Mouse (Mus musculus) MEL (cell line): ENCODE results near the gene Peg10. TPM values are rescaled to one million over a fixed set of nuclear protein-coding genes. Genes with fewer than 3 reads are reported as not detected.

ENCODE experiments used
- DNase-seq: peaks from one replicate; pipeline ENCODE4 v3.0.0; 2011; ENCODE audit warnings: low read depth, low spot score
- H3K27ac ChIP-seq: 2 replicates; pipeline ENCODE4 v1.5.1; 2012; ENCODE audit warnings: low read depth, mild to moderate bottlenecking, control low read depth, low read length, moderate library complexity; ENCODE audit not compliant: control insufficient read depth
- H3K27me3 ChIP-seq, 2 experiments: fragments of 150-350 bp in 1 of 2; sonication (generic) in 1 of 2; 2 replicates each; pipeline ENCODE4 v1.6.1; 2012; ENCODE audit warnings: low read length in 2 of 2, mild to moderate bottlenecking in 2 of 2, improper control_type of control experiment in 1 of 2, moderate library complexity in 1 of 2; ENCODE audit not compliant: insufficient read depth in 2 of 2, control insufficient read depth in 1 of 2
- H3K36me3 ChIP-seq, 2 experiments: 2 replicates each; pipeline ENCODE4 v1.6.1; 2012 to 2014; ENCODE audit warnings: low read length in 2 of 2, improper control_type of control experiment in 1 of 2, inconsistent platforms in 1 of 2, mild to moderate bottlenecking in 1 of 2; ENCODE audit not compliant: insufficient read depth in 2 of 2, control insufficient read depth in 1 of 2
- H3K4me1 ChIP-seq, 2 experiments: fragments of 150-350 bp in 1 of 2; sonication (generic) in 1 of 2; 2 replicates each; pipeline ENCODE4 v1.6.1; 2012; ENCODE audit warnings: low read length in 2 of 2, improper control_type of control experiment in 1 of 2, mild to moderate bottlenecking in 1 of 2; ENCODE audit not compliant: insufficient read depth in 2 of 2, control insufficient read depth in 1 of 2
- H3K4me3 ChIP-seq, 2 experiments: fragments of 150-350 bp in 1 of 2; sonication (generic) in 1 of 2; 2 replicates each; pipeline ENCODE4 v1.5.1; 2012; ENCODE audit warnings: low read depth in 2 of 2, low read length in 2 of 2, mild to moderate bottlenecking in 2 of 2, moderate library complexity in 2 of 2, control low read depth in 1 of 2, improper control_type of control experiment in 1 of 2; ENCODE audit not compliant: control insufficient read depth in 1 of 2, insufficient read depth in 1 of 2
- H3K79me2 ChIP-seq: 2 replicates; pipeline ENCODE4 v1.6.1; 2012; ENCODE audit warnings: mild to moderate bottlenecking, low read length, moderate library complexity; ENCODE audit not compliant: control insufficient read depth, poor library complexity, insufficient read depth
- H3K9ac ChIP-seq: 2 replicates; pipeline ENCODE4 v1.6.1; 2012; ENCODE audit warnings: low read depth, mild to moderate bottlenecking, control low read depth, low read length, moderate library complexity; ENCODE audit not compliant: control insufficient read depth, poor library complexity, severe bottlenecking
- H3K9me3 ChIP-seq: fragments of 150-350 bp; sonication (generic); replicated peaks from 2 replicates; pipeline ENCODE4 v1.6.1; 2012; ENCODE audit warnings: mild to moderate bottlenecking, low read length, improper control_type of control experiment, moderate library complexity; ENCODE audit not compliant: insufficient read depth
- BHLHE40 ChIP-seq: IDR thresholded peaks from 2 replicates; pipeline ENCODE4 v1.6.1; 2012; ENCODE audit warnings: low read depth, mild to moderate bottlenecking, inconsistent platforms, low read length, improper control_type of control experiment, borderline replicate concordance
- CHD1 ChIP-seq: IDR thresholded peaks from 2 replicates; pipeline ENCODE4 v1.6.1; 2012; ENCODE audit warnings: low read depth, mild to moderate bottlenecking, inconsistent platforms, low read length, improper control_type of control experiment
- E2F4 ChIP-seq: IDR thresholded peaks from 2 replicates; pipeline ENCODE4 v1.6.1; 2011; ENCODE audit warnings: low read depth, low read length, improper control_type of control experiment, borderline replicate concordance
- ELF1 ChIP-seq: IDR thresholded peaks from 2 replicates; pipeline ENCODE4 v1.6.1; 2014; ENCODE audit warnings: low read depth, mild to moderate bottlenecking, inconsistent platforms, low read length, improper control_type of control experiment, moderate library complexity
- EP300 ChIP-seq, 2 experiments: IDR thresholded peaks; 2 replicates each; pipeline ENCODE4 v1.6.1; 2011; ENCODE audit warnings: improper control_type of control experiment in 2 of 2, low read length in 2 of 2, low read depth in 1 of 2, mild to moderate bottlenecking in 1 of 2
- GABPA ChIP-seq: IDR thresholded peaks from 2 replicates; pipeline ENCODE4 v1.6.1; 2012; ENCODE audit warnings: low read depth, mild to moderate bottlenecking, inconsistent platforms, low read length, improper control_type of control experiment, moderate library complexity
- JUND ChIP-seq: IDR thresholded peaks from 2 replicates; pipeline ENCODE4 v1.6.1; 2011; ENCODE audit warnings: low read depth, mild to moderate bottlenecking, improper control_type of control experiment, low read length
- KAT2A ChIP-seq: conservative IDR thresholded peaks from 2 replicates; pipeline ENCODE4 v1.6.1; 2012; ENCODE audit warnings: low read depth, low read length, improper control_type of control experiment, inconsistent platforms
- MAZ ChIP-seq: IDR thresholded peaks from 2 replicates; pipeline ENCODE4 v1.6.1; 2012; ENCODE audit warnings: low read depth, mild to moderate bottlenecking, inconsistent platforms, low read length, improper control_type of control experiment
- MEF2A ChIP-seq: IDR thresholded peaks from 2 replicates; pipeline ENCODE4 v1.6.1; 2014; ENCODE audit warnings: low read depth, mild to moderate bottlenecking, inconsistent platforms, low read length, improper control_type of control experiment; ENCODE audit not compliant: poor library complexity, insufficient replicate concordance, severe bottlenecking; ENCODE audit errors: extremely low read depth
- MXI1 ChIP-seq: IDR thresholded peaks from 2 replicates; pipeline ENCODE4 v1.6.1; 2011; ENCODE audit warnings: mild to moderate bottlenecking, low read depth, low read length, improper control_type of control experiment
- MYB ChIP-seq: IDR thresholded peaks from 2 replicates; pipeline ENCODE4 v1.6.1; 2011; ENCODE audit warnings: mild to moderate bottlenecking, low read depth, low read length, improper control_type of control experiment
- NELFE ChIP-seq: IDR thresholded peaks from 2 replicates; pipeline ENCODE4 v1.6.1; 2011; ENCODE audit warnings: low read depth, low read length, improper control_type of control experiment
- POLR2A ChIP-seq, 2 experiments: IDR thresholded peaks; 2 replicates each; pipeline ENCODE4 v1.6.1; 2011 to 2012; ENCODE audit warnings: low read length in 2 of 2, mild to moderate bottlenecking in 2 of 2, control low read depth in 1 of 2, improper control_type of control experiment in 1 of 2, low read depth in 1 of 2, moderate library complexity in 1 of 2; ENCODE audit not compliant: control insufficient read depth in 1 of 2, insufficient read depth in 1 of 2, poor library complexity in 1 of 2
- POLR2AphosphoS5 ChIP-seq: IDR thresholded peaks from 2 replicates; pipeline ENCODE4 v1.6.1; 2012; ENCODE audit warnings: low read depth, borderline replicate concordance, mild to moderate bottlenecking, inconsistent platforms, low read length, moderate library complexity, mixed read lengths
- RCOR1 ChIP-seq: IDR thresholded peaks from 2 replicates; pipeline ENCODE4 v1.6.1; 2012; ENCODE audit warnings: low read depth, mild to moderate bottlenecking, inconsistent platforms, low read length, improper control_type of control experiment
- SIN3A ChIP-seq: IDR thresholded peaks from 2 replicates; pipeline ENCODE4 v1.6.1; 2012; ENCODE audit warnings: low read length, improper control_type of control experiment, inconsistent platforms
- SMC3 ChIP-seq: IDR thresholded peaks from 2 replicates; pipeline ENCODE4 v1.6.1; 2011; ENCODE audit warnings: low read depth, low read length, improper control_type of control experiment
- TAL1 ChIP-seq: IDR thresholded peaks from 2 replicates; pipeline ENCODE4 v1.6.1; 2012; ENCODE audit warnings: mild to moderate bottlenecking, inconsistent platforms, low read length, moderate library complexity, mixed read lengths
- TBP ChIP-seq: IDR thresholded peaks from 2 replicates; pipeline ENCODE4 v1.8.0; 2011; ENCODE audit warnings: low read depth, low read length, improper control_type of control experiment
- TCF12 ChIP-seq: IDR thresholded peaks from 2 replicates; pipeline ENCODE4 v1.6.1; 2014; ENCODE audit warnings: low read depth, mild to moderate bottlenecking, inconsistent platforms, low read length, improper control_type of control experiment, moderate library complexity
- USF2 ChIP-seq, 2 experiments: IDR thresholded peaks; 2 replicates each; pipeline ENCODE4 v1.6.1; 2011 to 2012; ENCODE audit warnings: improper control_type of control experiment in 2 of 2, low read length in 2 of 2, borderline replicate concordance in 1 of 2, inconsistent platforms in 1 of 2, low read depth in 1 of 2, mild to moderate bottlenecking in 1 of 2; ENCODE audit not compliant: insufficient read depth in 1 of 2
- ZMIZ1 ChIP-seq: IDR thresholded peaks from 2 replicates; pipeline ENCODE4 v1.6.1; 2012; ENCODE audit warnings: low read depth, mild to moderate bottlenecking, inconsistent platforms, low read length, improper control_type of control experiment, moderate library complexity
- ZNF384 ChIP-seq: IDR thresholded peaks from 2 replicates; pipeline ENCODE4 v1.6.1; 2012; ENCODE audit warnings: low read depth, mild to moderate bottlenecking, inconsistent platforms, low read length, improper control_type of control experiment
- polyA plus RNA-seq, 2 experiments: library from polyadenylated mRNA; stranded (reverse) in 1 of 2; unstranded in 1 of 2; fragments of >175 nt in 1 of 2; fragments of >200 nt in 1 of 2; gene quantifications; 2 replicates each; pipeline versions ENCODE4 v1.2.1 to v1.2.4; 2012; ENCODE audit warnings: low replicate concordance in 2 of 2, low read depth in 1 of 2; ENCODE audit not compliant: insufficient read length in 2 of 2, insufficient read depth in 1 of 2, missing spikeins in 1 of 2
- total RNA-seq: library from RNA; depleted of rRNA; stranded (reverse); fragments of 300-350 nt; gene quantifications from 2 replicates; pipeline ENCODE4 v1.2.3, GENCODE M21; 2012

Gene Peg10
- total and polyA plus RNA-seq, 3 experiments = not detected

DNA sequence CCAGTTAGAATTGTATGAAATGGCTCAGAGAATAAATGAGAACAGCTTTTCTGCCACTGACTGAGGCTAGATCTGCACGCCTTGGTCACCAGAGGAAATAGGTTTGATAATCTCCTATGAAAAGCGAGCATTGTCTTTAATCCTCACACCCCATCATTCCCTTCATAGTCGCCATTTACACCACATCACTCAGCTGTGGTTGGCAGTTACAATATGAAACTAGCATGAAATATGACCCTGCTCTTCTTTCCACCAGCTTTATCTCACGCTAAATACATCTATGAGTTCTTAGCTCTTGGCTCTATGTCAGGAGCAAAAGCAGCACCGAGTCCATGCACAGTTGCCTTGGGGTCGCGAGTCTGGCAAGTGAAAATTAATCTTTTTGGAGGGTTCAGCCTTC, 43.2 kb upstream of the Peg10 start:
- no peaks in the 10 kb centered on the region for H3K36me3 ChIP-seq
- TF ChIP-seq SIN3A = no peak
- no peak for TF ChIP-seq SMC3
- TF ChIP-seq POLR2AphosphoS5 = no peak
- no peak for TF ChIP-seq MYB
- TF ChIP-seq MEF2A = no peak
- no peak for TF ChIP-seq ELF1
- TF ChIP-seq ZNF384 = no peak
- no peak for TF ChIP-seq RCOR1
- TF ChIP-seq E2F4 = no peak
- no peak for TF ChIP-seq NELFE
- TF ChIP-seq TCF12 = no peak
- TF ChIP-seq MAZ = no peak
- no peak overlapping the region for H3K27ac ChIP-seq
- no peak for DNase-seq
- H3K27me3 ChIP-seq = peaks cover 3 to 8% of the 10 kb centered on the region in 2 experiments; a peak in 3 of 4 replicates
- no peak overlapping the region for H3K4me3 ChIP-seq
- H3K79me2 ChIP-seq = no peaks in the 10 kb centered on the region
- no peaks in the 10 kb centered on the region for H3K9me3 ChIP-seq
- no peaks in the 10 kb centered on the region for H3K4me1 ChIP-seq
- H3K9ac ChIP-seq = no peak overlapping the region

GRCm38 (mm10) chr6:4706415-4706814, 40.7 kb upstream of the Peg10 start:
- no peak overlapping the region for H3K27ac ChIP-seq
- no peaks in the 10 kb centered on the region for H3K4me1 ChIP-seq
- no peak for TF ChIP-seq GABPA
- TF ChIP-seq SMC3 = no peak
- no peak for TF ChIP-seq TBP
- no peak for TF ChIP-seq BHLHE40
- TF ChIP-seq TAL1 = no peak
- TF ChIP-seq POLR2A (IDR thresholded peaks at IDR 0.05; ENCODE audit: control insufficient read depth in 1 of 2, insufficient read depth in 1 of 2, low read depth in 1 of 2, low read length in 2 of 2, poor library complexity in 1 of 2) = no peak
- no peak for TF ChIP-seq MYB
- no peak for TF ChIP-seq MXI1
- no peak for TF ChIP-seq ZMIZ1
- no peak for TF ChIP-seq E2F4
- no peak for TF ChIP-seq JUND
- TF ChIP-seq EP300 (IDR thresholded peaks at IDR 0.05; ENCODE audit: low read depth in 1 of 2, low read length in 2 of 2) = no peak
- TF ChIP-seq USF2 (IDR thresholded peaks at IDR 0.05; ENCODE audit: borderline replicate concordance in 1 of 2, insufficient read depth in 1 of 2, low read depth in 1 of 2, low read length in 2 of 2) = no peak
- TF ChIP-seq CHD1 = no peak
- TF ChIP-seq KAT2A = no peak
- TF ChIP-seq, all 39 proteins: peak for 0
- no peak overlapping the region for H3K4me3 ChIP-seq
- H3K27me3 ChIP-seq = peaks cover 8% of the 10 kb centered on the region in 2 experiments
- no peaks in the 10 kb centered on the region for H3K36me3 ChIP-seq
- no peak overlapping the region for H3K9ac ChIP-seq
- H3K9me3 ChIP-seq = no peaks in the 10 kb centered on the region
- no peaks in the 10 kb centered on the region for H3K79me2 ChIP-seq
- no peak for DNase-seq
